Mouse (Mus musculus): ENCODE results near the gene Adgrg6.

Adgrg6 gene

GRCm38 (mm10) chr10:14544941-14545717 is at the start of gene Adgrg6:
Gene Adgrg6 (minus strand): TSS chr10:14545659.
- peak; percentile 26 to 41 for DNase-seq (ENCODE audit: low spot score in 2 of 2)

- DNase-seq (ENCODE audit: low spot score in 2 of 2): no peak
Measured at GRCm38 (mm10) chr10:14592215-14592614, 46.8 kb upstream of the Adgrg6 start.

- DNase-seq (ENCODE audit: low spot score in 2 of 2): no peak
Measured at GRCm38 (mm10) chr10:14590816-14591215, 45.4 kb upstream of the Adgrg6 start.

GRCm38 (mm10) chr10:14589667-14590066 is 44.2 kb upstream of the Adgrg6 start:
- DNase-seq (ENCODE audit: low spot score in 2 of 2): no peak

GRCm38 (mm10) chr10:14583496-14583895 is 38.0 kb upstream of the Adgrg6 start:
- DNase-seq (ENCODE audit: low spot score in 2 of 2): no peak

- DNase-seq (ENCODE audit: low spot score in 2 of 2): no peak
Measured at GRCm38 (mm10) chr10:14574255-14574654, 28.8 kb upstream of the Adgrg6 start.

- DNase-seq (ENCODE audit: low spot score in 2 of 2): no peak
Measured at GRCm38 (mm10) chr10:14571143-14571542, 25.7 kb upstream of the Adgrg6 start.

- DNase-seq (ENCODE audit: low spot score in 2 of 2): no peak
Measured at GRCm38 (mm10) chr10:14570616-14571015, 25.2 kb upstream of the Adgrg6 start.

- peak in 1 of 2 experiments; percentile 21 for DNase-seq (ENCODE audit: low spot score in 2 of 2)
Measured at GRCm38 (mm10) chr10:14546111-14546551, 672 bp upstream of the Adgrg6 start.

GRCm38 (mm10) chr10:14544608-14544940 is 885 bp downstream of the Adgrg6 start:
- no peak for DNase-seq (ENCODE audit: low spot score in 2 of 2)

GRCm38 (mm10) chr10:14543511-14544067 is 1.9 kb downstream of the Adgrg6 start:
- no peak for DNase-seq (ENCODE audit: low spot score in 2 of 2)

GRCm38 (mm10) chr10:14537102-14537501 is 8.4 kb downstream of the Adgrg6 start:
- DNase-seq (ENCODE audit: low spot score in 2 of 2): no peak

- DNase-seq (ENCODE audit: low spot score in 2 of 2): no peak
Measured at GRCm38 (mm10) chr10:14531090-14531489, 14.4 kb downstream of the Adgrg6 start.

- no peak for DNase-seq (ENCODE audit: low spot score in 2 of 2)
Measured at GRCm38 (mm10) chr10:14530670-14531069, 14.8 kb downstream of the Adgrg6 start.

GRCm38 (mm10) chr10:14527765-14528164 is 17.7 kb downstream of the Adgrg6 start:
- no peak for DNase-seq (ENCODE audit: low spot score in 2 of 2)

GRCm38 (mm10) chr10:14522729-14523128 is 22.7 kb downstream of the Adgrg6 start:
- no peak for DNase-seq (ENCODE audit: low spot score in 2 of 2)

- DNase-seq (ENCODE audit: low spot score in 2 of 2): no peak
Measured at GRCm38 (mm10) chr10:14520912-14521675, 24.4 kb downstream of the Adgrg6 start.

- no peak for DNase-seq (ENCODE audit: low spot score in 2 of 2)
Measured at GRCm38 (mm10) chr10:14517909-14518308, 27.6 kb downstream of the Adgrg6 start.

- DNase-seq (ENCODE audit: low spot score in 2 of 2): no peak
Measured at GRCm38 (mm10) chr10:14511904-14512663, 33.4 kb downstream of the Adgrg6 start.

- DNase-seq (ENCODE audit: low spot score in 2 of 2): no peak
Measured at GRCm38 (mm10) chr10:14511157-14511556, 34.3 kb downstream of the Adgrg6 start.

- no peak for DNase-seq (ENCODE audit: low spot score in 2 of 2)
Measured at GRCm38 (mm10) chr10:14495658-14496057, 49.8 kb downstream of the Adgrg6 start.

GRCm38 (mm10) chr10:14495204-14495603 is 50.3 kb downstream of the Adgrg6 start:
- no peak for DNase-seq (ENCODE audit: low spot score in 2 of 2)
